Comparison of ENCODE assay signal across 34 mouse cellular contexts in the genomic region with DNA sequence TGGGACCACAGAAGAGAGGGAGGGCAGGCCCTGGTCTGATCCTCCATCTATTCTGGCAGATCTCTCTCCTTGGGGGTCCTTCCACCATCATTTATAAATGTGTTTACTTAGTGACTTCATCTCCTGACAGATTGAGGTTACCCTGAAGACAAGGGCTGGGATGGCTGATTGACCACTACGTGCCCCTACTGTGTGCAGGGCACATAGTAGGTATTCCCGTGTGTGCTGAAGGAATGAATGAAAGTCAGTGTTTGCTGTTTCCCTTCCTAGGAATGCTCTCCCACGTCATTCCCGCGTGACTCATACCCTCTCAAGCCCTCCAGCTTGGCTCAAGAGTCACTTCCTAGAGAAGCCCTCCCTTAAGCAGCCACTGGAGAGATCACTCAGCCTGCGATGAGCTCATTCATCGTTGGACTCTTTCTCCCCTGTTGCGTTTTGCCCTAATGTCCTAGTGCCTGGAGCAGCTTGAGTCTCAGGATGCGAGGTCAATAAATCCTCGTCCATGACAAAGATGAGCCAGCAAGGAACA. TPM values are rescaled to one million over a fixed set of nuclear protein-coding genes. Genes with fewer than 3 reads are reported as not detected.
A peak's percentile ranks its signal among the peaks of the same experiment; 100 is the strongest.
DNase-seq lines count a peak whose midpoint lies in the region; ATAC-seq and TF ChIP-seq lines count a peak whose summit lies in the region.
"Had no signal": no experiment of that assay in that cellular context is flagged by ENCODE, and none has a peak within 500 bp of the region (broad histone marks: within the 10 kb centered on the region; RNA-seq: fewer than 3 reads in every experiment).

No protein-coding gene starts in this region.

- no peak overlapping the region for H3K27ac ChIP-seq in forebrain, embryonic 14.5 days (ENCODE audit: low read depth, low read length)
- no peak overlapping the region for H3K27ac ChIP-seq in midbrain, embryonic 13.5 days
- H3K27ac ChIP-seq: heart, embryonic 15.5 days; hindbrain, embryonic 14.5 days; kidney, postnatal 0 days; limb, embryonic 10.5 days; liver, embryonic 15.5 days; macrophage; midbrain, embryonic 10.5 days; neural tube, embryonic 15.5 days; stomach, embryonic 15.5 days had no signal

- no peaks in the 10 kb centered on the region for H3K27me3 ChIP-seq in myocyte (ENCODE audit: control insufficient read depth, insufficient read depth, insufficient read length)
- H3K27me3 ChIP-seq in forebrain, embryonic 14.5 days (replicated peaks; ENCODE audit: control insufficient read depth, insufficient read depth, low read length), result no peaks in the 10 kb centered on the region
- no peaks in the 10 kb centered on the region for H3K27me3 ChIP-seq in midbrain, embryonic 13.5 days
- H3K27me3 ChIP-seq: heart, embryonic 15.5 days; liver, embryonic 15.5 days; stomach, embryonic 15.5 days had no signal

- no peak overlapping the region for H3K4me3 ChIP-seq in lung, adult 2 months (replicated peaks; ENCODE audit: extremely low read depth, low read depth, low read length)
- peak overlapping the region; percentile 13 for H3K4me3 ChIP-seq in myocyte
- no peak overlapping the region for H3K4me3 ChIP-seq in forebrain, embryonic 14.5 days (ENCODE audit: low read depth, low read length)
- no peak overlapping the region for H3K4me3 ChIP-seq in midbrain, embryonic 13.5 days (replicated peaks)
- H3K4me3 ChIP-seq: heart, embryonic 15.5 days; limb, embryonic 10.5 days; liver, embryonic 15.5 days; midbrain, embryonic 10.5 days; neural tube, embryonic 15.5 days; stomach, embryonic 15.5 days had no signal

- TF ChIP-seq CTCF in lung, adult 2 months (IDR thresholded peaks at IDR 0.05; ENCODE audit: insufficient read depth, low read length), result no peak

- no peaks in the 10 kb centered on the region for H3K36me3 ChIP-seq in myocyte (ENCODE audit: control insufficient read depth, insufficient read depth)
- no peaks in the 10 kb centered on the region for H3K36me3 ChIP-seq in forebrain, embryonic 14.5 days (ENCODE audit: control insufficient read depth, insufficient read depth, low read length)
- H3K36me3 ChIP-seq in midbrain, embryonic 13.5 days, result no peaks in the 10 kb centered on the region
- H3K36me3 ChIP-seq: heart, embryonic 15.5 days; limb, embryonic 10.5 days; liver, embryonic 15.5 days; midbrain, embryonic 10.5 days; neural tube, embryonic 15.5 days; stomach, embryonic 15.5 days had no signal

- no peaks in the 10 kb centered on the region for H3K79me2 ChIP-seq in myocyte (ENCODE audit: control insufficient read depth, insufficient read depth)

- no peak overlapping the region for H3ac ChIP-seq in myocyte (ENCODE audit: control insufficient read depth, insufficient read length)

- DNase-seq in adrenal gland, adult 2 months, result peak; percentile 5
- DNase-seq in adrenal gland, postnatal 14 days, result no peak
- DNase-seq in lung, adult 18-20 months, result peak; percentile 6 to 8
- no peak for DNase-seq in lung, adult 2 months
- DNase-seq in NIH3T3 (ENCODE audit: low read depth), result peak; percentile 68
- no peak for DNase-seq in forebrain, embryonic 14.5 days (ENCODE audit: low spot score)
- DNase-seq: adrenal gland, postnatal 10 days; cerebellum, postnatal 10 days; heart, postnatal 4 days; kidney, adult 18-20 months; liver; right cerebral cortex, adult 18-20 months; right cerebral cortex, postnatal 4 days; thymus, adult 18-20 months had no signal

- 58% methylated on average over 10 of the region's 10 CpGs for WGBS in lung, adult 2 months
- 80% methylated on average over 10 of the region's 10 CpGs for WGBS in forebrain, embryonic 14.5 days
- WGBS in midbrain, embryonic 13.5 days, result 76% methylated on average over 10 of the region's 10 CpGs

- H3K4me1 ChIP-seq in lung, adult 2 months (ENCODE audit: control insufficient read depth, insufficient read depth, low read length), result no peaks in the 10 kb centered on the region
- no peaks in the 10 kb centered on the region for H3K4me1 ChIP-seq in forebrain, embryonic 14.5 days (ENCODE audit: control insufficient read depth, insufficient read depth, low read length)
- no peaks in the 10 kb centered on the region for H3K4me1 ChIP-seq in midbrain, embryonic 13.5 days (replicated peaks)
- H3K4me1 ChIP-seq: heart, embryonic 15.5 days; limb, embryonic 10.5 days; liver, embryonic 15.5 days; midbrain, embryonic 10.5 days; neural tube, embryonic 15.5 days; stomach, embryonic 15.5 days had no signal

- peak overlapping the region; percentile 36 for H3K4me2 ChIP-seq in myocyte (ENCODE audit: low read depth)
- H3K4me2 ChIP-seq in forebrain, embryonic 14.5 days (ENCODE audit: low read length), result no peak overlapping the region
- no peak overlapping the region for H3K4me2 ChIP-seq in midbrain, embryonic 13.5 days (replicated peaks)
- H3K4me2 ChIP-seq: heart, embryonic 15.5 days; hindbrain, embryonic 14.5 days; liver, embryonic 15.5 days; neural tube, embryonic 15.5 days; stomach, embryonic 15.5 days had no signal

- H3K9ac ChIP-seq in forebrain, embryonic 14.5 days (ENCODE audit: low read length), result no peak overlapping the region
- no peak overlapping the region for H3K9ac ChIP-seq in midbrain, embryonic 13.5 days (replicated peaks)
- H3K9ac ChIP-seq: heart, embryonic 15.5 days; hindbrain, embryonic 14.5 days; liver, embryonic 15.5 days; neural tube, embryonic 15.5 days; stomach, embryonic 15.5 days had no signal

- no peak for ATAC-seq in forebrain, embryonic 14.5 days
- no peak for ATAC-seq in midbrain, embryonic 13.5 days
- ATAC-seq: activated CD4-positive, CD25-positive, alpha-beta regulatory T cell, adult 4 months; CD4-positive, CD25-positive, alpha-beta regulatory T cell, adult 4 months; inflammation-experienced regulatory T-cells, adult 6 months had no signal

- no peak for TF ChIP-seq POLR2A in lung, adult 2 months (IDR thresholded peaks at IDR 0.05; ENCODE audit: borderline replicate concordance, extremely low read depth, low read depth, low read length)
- no peak for TF ChIP-seq POLR2A in myocyte (IDR thresholded peaks at IDR 0.05; ENCODE audit: insufficient read length, low read depth)

- no peaks in the 10 kb centered on the region for H3K9me3 ChIP-seq in forebrain, embryonic 14.5 days (replicated peaks; ENCODE audit: control insufficient read depth, low read length)
- H3K9me3 ChIP-seq in midbrain, embryonic 13.5 days, result no peaks in the 10 kb centered on the region
- H3K9me3 ChIP-seq: heart, embryonic 15.5 days; limb, embryonic 10.5 days; liver, embryonic 15.5 days; midbrain, embryonic 10.5 days; neural tube, embryonic 15.5 days; stomach, embryonic 15.5 days had no signal

TF ChIP-seq in myocyte, 11 proteins besides CTCF, POLR2A, EP300 and RAD21:
- TF ChIP-seq TCF3 (IDR thresholded peaks at IDR 0.05; ENCODE audit: insufficient read length, low read depth) (no peak), CEBPB (IDR thresholded peaks at IDR 0.05; ENCODE audit: insufficient read depth, poor library complexity, severe bottlenecking) (no peak), MYOD1 (IDR thresholded peaks at IDR 0.05; ENCODE audit: control insufficient read depth in 1 of 3, insufficient read length in 2 of 3, low read depth in 2 of 3) (no peak), MYOG (IDR thresholded peaks at IDR 0.05; ENCODE audit: control insufficient read depth in 1 of 3, insufficient read depth in 1 of 3, insufficient read length in 2 of 3, low read depth in 2 of 3) (no peak), E2F4 (IDR thresholded peaks at IDR 0.05; ENCODE audit: insufficient read depth) (no peak), SRF (IDR thresholded peaks at IDR 0.05; ENCODE audit: control insufficient read depth, insufficient read length, low read depth) (no peak), REST (IDR thresholded peaks at IDR 0.05; ENCODE audit: insufficient read depth, insufficient read length) (no peak), MAX (IDR thresholded peaks at IDR 0.05; ENCODE audit: low read depth) (no peak), TCF12 (IDR thresholded peaks at IDR 0.05; ENCODE audit: insufficient read depth, poor library complexity, severe bottlenecking) (no peak), POLR2AphosphoS2 (IDR thresholded peaks at IDR 0.05; ENCODE audit: insufficient read length, low read depth) (no peak), USF1 (IDR thresholded peaks at IDR 0.05; ENCODE audit: low read depth) (no peak)
TF ChIP-seq in myocyte: peak in this region for 0.

RNA-seq across cellular contexts. Expression of a gene that starts 38.0 kb away (rescaled TPM):
- not detected for total RNA-seq in adrenal gland, adult 2 months (2021)
- not detected in 2 replicates for polyA plus RNA-seq in adrenal gland, adult 2 months (2012; rRNA removed)
- not detected in 2 replicates for total RNA-seq in adrenal gland, postnatal 14 days (2021)
- polyA plus RNA-seq in lung, adult 2 months (2012; rRNA removed), result 0.05 TPM in 1 of 2 replicates, not detected in the other
- polyA plus RNA-seq in myocyte (2012; fragmentation: generic; extraction: Trizol), result not detected
- 0.11 and 0.14 TPM in 2 replicates for polyA plus RNA-seq in forebrain, embryonic 14.5 days (2014; fragmentation: Nextera tagmentation; extraction: Ambion mirVana)
- not detected in 2 replicates for polyA plus RNA-seq in midbrain, embryonic 13.5 days (2015; fragmentation: Nextera tagmentation; extraction: Ambion mirVana)
- total RNA-seq: gastrocnemius, postnatal 36 days; heart, postnatal 4 days; left cerebral cortex, adult 8-10 months had no signal
- polyA plus RNA-seq: brain, embryonic 14.5 days; CD4-positive, CD25-positive, alpha-beta regulatory T cell, adult 4 months; cortical plate, adult 2 months; embryonic facial prominence, embryonic 11.5 days; forebrain, embryonic 11.5 days; heart, embryonic 15.5 days; hindbrain, embryonic 14.5 days; inflammation-experienced regulatory T-cells, adult 6 months; kidney, postnatal 0 days; limb, embryonic 10.5 days; liver, embryonic 15.5 days; macrophage; midbrain, embryonic 10.5 days; neural tube, embryonic 15.5 days; stomach, embryonic 15.5 days had no signal

RNA-seq across cellular contexts. Expression of a gene that starts 45.0 kb away (rescaled TPM):
- total RNA-seq in adrenal gland, adult 2 months (2021), result 1 to 10 TPM; 3.2 to 3.6 TPM
- polyA plus RNA-seq in adrenal gland, adult 2 months (2012; rRNA removed), result 8.5 and 8.9 TPM in 2 replicates
- 0.52 and 1.0 TPM in 2 replicates for total RNA-seq in adrenal gland, postnatal 14 days (2021)
- 6.0 and 7.2 TPM in 2 replicates for polyA plus RNA-seq in lung, adult 2 months (2012; rRNA removed)
- 0.06 TPM for polyA plus RNA-seq in myocyte (2012; fragmentation: generic; extraction: Trizol)
- 0.41 and 0.80 TPM in 2 replicates for polyA plus RNA-seq in forebrain, embryonic 14.5 days (2014; fragmentation: Nextera tagmentation; extraction: Ambion mirVana)
- 0.34 and 0.63 TPM in 2 replicates for polyA plus RNA-seq in midbrain, embryonic 13.5 days (2015; fragmentation: Nextera tagmentation; extraction: Ambion mirVana)

RNA-seq across cellular contexts. Expression of a gene that starts 57.6 kb away (rescaled TPM):
- total RNA-seq in adrenal gland, adult 2 months (2021), result 1 to 10 TPM; 3.7 to 4.6 TPM
- 2.4 and 3.5 TPM in 2 replicates for polyA plus RNA-seq in adrenal gland, adult 2 months (2012; rRNA removed)
- 2.7 and 3.0 TPM in 2 replicates for total RNA-seq in adrenal gland, postnatal 14 days (2021)
- not detected in 2 replicates for polyA plus RNA-seq in lung, adult 2 months (2012; rRNA removed)
- 0.05 TPM for polyA plus RNA-seq in myocyte (2012; fragmentation: generic; extraction: Trizol)
- 10.9 and 17.0 TPM in 2 replicates for polyA plus RNA-seq in forebrain, embryonic 14.5 days (2014; fragmentation: Nextera tagmentation; extraction: Ambion mirVana)
- polyA plus RNA-seq in midbrain, embryonic 13.5 days (2015; fragmentation: Nextera tagmentation; extraction: Ambion mirVana), result 8.4 and 9.1 TPM in 2 replicates
- total RNA-seq: gastrocnemius, postnatal 36 days had no signal
- polyA plus RNA-seq: activated CD4-positive, CD25-positive, alpha-beta regulatory T cell, adult 4 months; CD4-positive, CD25-positive, alpha-beta regulatory T cell, adult 4 months; heart, embryonic 15.5 days; inflammation-experienced regulatory T-cells, adult 6 months; limb, embryonic 10.5 days; macrophage had no signal

Comparison
In these comparisons a context has a peak if more than half of its experiments do, and no peak if none do; other contexts are left out.
1. DNase-seq: peak in adrenal gland, adult 2 months (single experiment), lung, adult 18-20 months (2 of 2) and NIH3T3 (single experiment); none in adrenal gland, postnatal 14 days (single experiment), lung, adult 2 months (single experiment) and forebrain, embryonic 14.5 days (single experiment).